Mouse (Mus musculus) urinary bladder, postnatal 4 days (tissue): ENCODE data around the gene Mlxipl.

Source experiments
- DNase-seq, 2 experiments: peaks; one replicate each; pipeline ENCODE4 v3.0.0; 2021 to 2022; ENCODE audit warnings: low spot score in 2 of 2

Mlxipl gene

DNA sequence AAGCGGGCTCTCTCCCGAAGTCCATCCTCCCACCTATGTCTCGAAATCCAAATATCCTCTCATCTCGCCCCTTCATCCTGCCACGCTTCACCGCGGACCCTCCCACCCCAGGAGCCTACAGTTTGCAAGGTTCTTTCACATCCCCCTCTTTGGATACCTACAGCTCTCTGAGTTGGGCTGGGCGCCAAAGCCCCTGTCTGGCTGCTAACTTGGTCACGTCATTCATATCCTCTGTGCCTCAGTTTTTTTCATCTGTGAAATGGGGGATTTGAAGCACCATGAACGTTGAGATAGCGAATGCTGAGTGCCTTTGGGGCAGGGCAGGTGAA, 11.2 kb upstream of the Mlxipl start:
- DNase-seq, result no peak

DNA sequence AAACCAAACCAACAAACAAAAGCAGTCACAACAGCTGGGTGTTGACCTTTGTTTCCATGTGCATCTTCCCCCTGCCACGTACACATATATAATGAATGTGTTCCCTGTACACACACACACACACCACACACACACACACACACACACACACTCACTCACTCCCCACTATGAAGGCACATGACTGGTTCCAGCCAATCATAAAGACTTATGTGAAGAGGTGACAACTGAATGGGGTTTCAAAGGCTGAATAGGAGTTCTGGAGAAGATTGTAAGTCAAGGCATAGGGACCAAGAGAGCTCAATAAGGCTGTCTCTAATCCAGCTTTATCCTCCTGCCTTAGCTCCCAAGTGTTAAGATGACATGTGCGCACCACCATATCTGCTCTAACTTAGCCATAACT, 10.1 kb upstream of the Mlxipl start:
- no peak for DNase-seq

DNA sequence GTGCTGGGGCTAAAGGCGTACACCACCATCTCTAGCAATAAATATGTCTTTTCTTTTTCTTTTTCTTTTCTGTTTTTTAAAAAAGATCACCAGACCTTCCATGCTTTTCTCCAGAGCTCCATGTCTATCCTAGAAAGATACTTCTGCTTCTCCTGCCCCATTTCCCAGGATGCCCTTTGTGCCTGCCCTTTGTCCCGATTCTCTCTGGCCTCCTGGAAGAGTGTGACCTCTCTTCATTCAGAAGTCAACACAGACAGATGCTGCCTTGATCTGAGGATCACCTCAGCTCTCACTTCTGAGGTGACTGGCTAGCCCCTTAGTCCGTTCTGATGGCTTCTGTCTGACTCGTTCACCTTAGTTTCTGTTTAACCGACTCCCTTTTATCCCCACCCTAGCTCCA, 9.2 kb upstream of the Mlxipl start:
- DNase-seq, result no peak

DNA sequence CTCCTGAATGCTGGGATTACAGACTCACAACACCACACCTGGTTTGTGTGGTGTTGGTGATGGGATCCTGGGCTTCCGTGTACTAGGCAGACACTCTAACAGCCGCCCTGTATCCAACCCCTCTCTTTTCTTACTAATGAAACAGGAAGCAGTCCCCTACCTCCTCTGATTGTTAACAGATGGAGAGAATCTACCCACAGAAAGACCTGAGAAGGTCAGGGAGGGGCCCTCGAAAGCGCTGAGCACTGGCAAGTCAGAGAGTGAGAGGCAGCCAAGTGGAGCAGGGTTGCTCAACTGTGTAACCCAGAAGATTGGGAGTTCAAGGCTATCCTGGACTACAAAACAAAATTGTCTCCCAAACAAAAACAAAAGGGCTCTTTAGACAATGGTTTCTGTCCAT, 2.8 kb upstream of the Mlxipl start:
- DNase-seq, result no peak

DNA sequence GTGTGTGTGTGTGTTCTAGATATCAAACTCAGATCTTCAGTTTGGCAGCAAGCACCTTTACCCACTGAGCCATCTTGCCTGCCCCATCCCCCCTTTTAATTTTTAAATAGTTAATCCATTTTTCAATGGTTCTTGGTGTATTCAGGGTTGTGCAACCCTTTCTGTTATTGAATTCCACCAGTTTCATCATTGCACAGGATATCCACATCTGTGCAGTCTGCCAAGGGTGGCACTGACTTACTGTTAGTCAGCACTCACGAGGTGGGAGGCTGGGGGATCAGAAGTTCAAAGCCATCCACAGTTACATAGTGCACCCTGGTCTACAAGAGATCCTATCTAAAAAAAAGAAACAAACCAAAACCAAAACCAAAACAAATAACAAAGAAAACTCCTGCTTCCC, 11.3 kb downstream of the Mlxipl start:
- DNase-seq, result no peak

DNA sequence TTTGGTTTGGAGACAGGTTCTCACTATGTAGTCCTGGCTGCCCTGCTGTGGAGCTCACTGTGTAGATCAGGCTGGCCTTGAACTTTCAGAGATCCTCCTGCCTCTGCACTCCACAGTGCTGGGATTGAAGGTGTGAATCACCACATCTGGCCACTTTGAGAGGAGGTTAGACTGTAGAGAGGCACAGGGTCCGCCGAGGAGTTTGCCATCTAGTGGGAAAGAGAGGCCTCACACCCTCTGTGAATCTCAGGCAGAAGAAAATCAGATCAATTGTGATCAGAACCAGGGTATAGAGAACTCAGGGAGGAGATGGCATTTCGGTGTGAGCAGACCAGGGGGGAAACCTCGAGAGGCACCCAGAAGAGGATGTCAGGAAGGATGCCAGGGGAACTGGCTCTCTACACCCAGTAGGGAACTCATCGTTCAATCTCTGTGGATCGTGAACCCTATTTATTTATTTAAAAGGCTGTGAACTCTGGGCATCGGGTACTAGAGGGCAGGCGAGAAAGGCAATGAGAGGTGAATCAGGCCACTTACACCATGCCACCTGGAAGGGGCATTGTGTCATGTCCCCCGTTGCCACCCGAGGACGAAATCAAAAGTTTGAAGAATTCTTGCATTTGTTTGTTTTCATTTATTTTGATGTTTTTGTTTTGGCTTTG, 14.4 kb downstream of the Mlxipl start:
- DNase-seq, result no peak

DNA sequence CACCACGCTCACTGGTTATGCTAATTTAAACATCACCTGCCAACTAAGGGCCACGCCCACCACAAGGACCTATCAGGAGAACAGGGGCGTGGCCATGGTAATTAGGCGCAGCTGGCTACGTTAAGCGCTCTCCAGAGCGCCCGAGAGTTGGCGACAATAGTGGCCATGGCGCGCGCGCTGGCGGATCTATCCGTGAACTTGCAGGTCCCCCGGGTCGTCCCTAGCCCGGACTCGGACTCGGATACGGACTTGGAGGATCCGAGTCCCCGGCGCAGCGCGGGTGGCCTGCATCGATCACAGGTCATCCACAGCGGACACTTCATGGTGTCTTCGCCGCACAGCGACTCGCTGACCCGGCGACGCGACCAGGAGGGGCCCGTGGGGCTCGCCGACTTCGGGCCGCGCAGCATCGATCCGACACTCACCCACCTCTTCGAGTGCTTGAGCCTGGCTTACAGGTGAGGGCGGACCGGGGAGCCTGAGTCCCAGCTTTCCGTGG, 17.1 kb downstream of the Mlxipl start:
- DNase-seq, result peak; percentile 59 to 78

DNA sequence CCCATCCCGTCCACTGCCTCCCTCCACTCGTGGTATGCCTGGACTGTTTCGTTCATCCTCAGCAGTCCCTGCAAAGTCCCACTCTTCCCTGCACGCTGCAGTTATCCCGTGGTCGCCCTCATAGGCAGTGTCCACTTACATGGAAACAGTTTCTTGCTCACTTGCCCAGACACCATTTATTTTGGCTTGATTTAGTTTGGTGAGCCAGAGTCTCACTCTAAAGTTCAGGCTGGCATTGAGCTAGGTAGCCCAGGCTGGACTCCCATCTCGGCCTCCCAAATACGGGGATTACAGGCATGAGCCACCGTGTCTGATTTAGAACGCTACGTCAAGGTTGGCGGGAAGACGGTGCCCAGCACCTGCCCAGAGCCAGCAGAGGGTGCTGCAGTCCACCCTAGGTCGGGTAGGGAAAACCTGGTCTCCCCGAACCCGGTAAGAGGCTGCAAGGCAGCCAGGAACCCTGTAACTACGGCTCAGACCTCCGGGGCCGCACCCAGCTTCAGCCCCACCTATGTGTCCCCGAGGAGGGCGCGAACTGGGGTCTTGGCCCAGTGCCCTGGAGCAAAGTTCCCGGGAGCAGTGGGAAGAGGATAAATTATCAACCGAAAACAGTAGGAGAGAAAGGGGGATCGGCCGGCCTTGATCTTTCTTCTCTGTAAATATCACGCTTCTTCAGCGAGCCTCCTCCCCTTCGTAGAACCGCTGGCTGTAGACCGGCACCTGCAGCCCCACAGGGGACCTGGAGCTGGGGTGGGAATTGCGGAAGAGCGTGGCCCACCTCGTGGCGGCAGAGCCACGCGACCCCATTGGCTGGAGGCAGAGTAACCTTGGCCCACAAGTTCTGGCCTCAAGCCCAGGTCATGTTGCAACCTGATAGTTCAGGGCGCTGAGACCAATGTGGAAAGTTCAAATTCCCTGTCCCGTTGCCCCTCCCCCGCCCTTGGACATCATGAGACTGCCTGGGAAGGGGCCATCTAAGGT, 18.1 kb downstream of the Mlxipl start:
- peak in 1 of 2 experiments; percentile 43 for DNase-seq

DNA sequence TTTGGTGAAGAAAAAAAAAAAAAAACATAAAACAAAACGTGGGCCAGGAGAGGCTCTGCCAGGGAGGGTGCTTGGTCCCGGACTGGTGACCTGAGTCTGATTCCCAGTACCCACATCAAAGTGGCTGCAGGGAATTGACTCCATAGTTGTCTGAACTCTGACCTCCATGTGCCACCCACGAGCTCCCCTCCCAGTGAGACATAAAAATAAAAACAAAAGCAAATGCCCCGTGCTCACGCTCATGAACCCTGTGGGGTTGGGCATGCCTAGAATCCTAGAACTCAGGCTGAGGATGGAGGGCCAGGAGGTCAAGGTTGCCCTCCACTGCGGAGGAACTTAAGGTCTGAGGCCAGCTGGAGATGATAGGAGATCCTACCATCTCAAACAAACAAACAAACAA, 19.3 kb downstream of the Mlxipl start:
- no peak for DNase-seq

DNA sequence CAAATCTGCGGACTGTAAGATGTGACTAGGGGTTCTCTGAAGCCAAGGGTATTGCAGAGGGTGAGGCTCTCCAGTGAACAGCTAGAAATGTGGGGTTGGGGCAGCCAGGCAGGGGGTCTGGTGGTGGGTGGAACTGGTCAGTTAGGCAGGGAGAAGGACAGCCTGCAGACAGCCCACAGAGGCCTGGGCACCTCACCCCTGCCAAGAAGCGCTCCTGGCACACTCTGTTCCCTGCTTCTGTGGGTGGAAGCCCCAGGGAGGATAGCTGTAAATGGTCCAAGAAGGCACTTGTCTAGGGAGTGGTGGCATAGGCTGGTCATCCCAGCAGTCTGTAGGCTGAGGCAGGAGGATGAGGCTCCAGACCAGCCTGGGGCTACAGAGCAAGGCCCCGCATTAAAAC, 19.7 kb downstream of the Mlxipl start:
- DNase-seq, result no peak

DNA sequence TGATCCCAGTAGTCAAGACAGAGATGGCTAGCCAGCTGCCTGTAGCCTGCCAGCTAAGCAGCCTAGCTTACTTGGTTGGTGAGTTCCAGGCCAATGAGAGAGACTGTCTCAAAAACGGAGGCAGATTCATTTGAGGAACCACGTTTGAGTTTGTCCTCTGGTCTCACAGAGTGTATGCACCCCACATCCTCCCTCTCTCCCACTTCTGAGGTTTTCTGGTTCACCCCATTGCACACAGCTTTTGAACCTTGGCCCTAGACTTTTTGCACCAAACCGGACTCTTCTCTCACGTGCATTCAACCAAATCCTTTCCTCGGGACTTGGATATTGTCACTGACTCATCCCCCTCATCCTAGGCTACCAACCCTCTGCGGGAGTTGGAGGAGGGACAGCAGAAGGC, 20.3 kb downstream of the Mlxipl start:
- no peak for DNase-seq

DNA sequence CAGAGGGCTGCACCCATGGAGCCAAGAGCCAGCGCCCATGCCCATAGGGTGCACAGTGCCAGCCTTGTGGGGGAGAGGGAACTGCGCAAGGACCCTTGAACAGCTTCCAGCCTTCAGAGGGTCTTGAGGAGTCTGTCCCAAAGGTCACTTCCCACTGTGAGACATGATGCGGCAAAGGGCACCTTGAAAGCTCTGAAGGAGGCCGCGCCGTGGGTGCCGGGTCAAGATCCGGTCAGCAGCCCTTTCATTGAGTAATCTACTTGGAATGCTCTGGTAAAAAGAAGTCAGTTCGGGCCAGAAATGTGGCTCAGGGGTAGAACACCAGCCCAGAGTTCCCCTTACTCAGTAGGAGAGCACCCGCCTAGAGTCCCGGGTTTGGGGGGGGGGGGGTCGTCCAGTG, 24.1 kb downstream of the Mlxipl start:
- no peak for DNase-seq

DNA sequence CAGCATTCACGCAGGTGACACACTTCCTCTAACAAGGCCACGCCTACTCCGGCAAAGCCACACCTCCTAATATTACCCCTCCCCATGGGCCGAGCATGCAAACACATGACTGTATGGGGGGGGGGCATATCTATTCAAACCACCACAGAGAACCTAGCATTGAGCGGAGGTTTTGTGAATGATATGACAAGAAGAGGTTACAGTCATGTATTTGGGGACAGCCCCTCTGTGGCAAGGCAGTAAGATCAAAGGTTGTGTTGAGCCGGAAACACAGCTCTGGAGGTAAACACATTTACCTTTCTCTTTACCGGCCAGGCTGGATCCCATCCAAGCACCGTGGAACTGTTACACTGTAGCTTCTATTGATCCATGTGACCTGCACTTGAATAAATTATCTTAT, 25.6 kb downstream of the Mlxipl start:
- no peak for DNase-seq

DNA sequence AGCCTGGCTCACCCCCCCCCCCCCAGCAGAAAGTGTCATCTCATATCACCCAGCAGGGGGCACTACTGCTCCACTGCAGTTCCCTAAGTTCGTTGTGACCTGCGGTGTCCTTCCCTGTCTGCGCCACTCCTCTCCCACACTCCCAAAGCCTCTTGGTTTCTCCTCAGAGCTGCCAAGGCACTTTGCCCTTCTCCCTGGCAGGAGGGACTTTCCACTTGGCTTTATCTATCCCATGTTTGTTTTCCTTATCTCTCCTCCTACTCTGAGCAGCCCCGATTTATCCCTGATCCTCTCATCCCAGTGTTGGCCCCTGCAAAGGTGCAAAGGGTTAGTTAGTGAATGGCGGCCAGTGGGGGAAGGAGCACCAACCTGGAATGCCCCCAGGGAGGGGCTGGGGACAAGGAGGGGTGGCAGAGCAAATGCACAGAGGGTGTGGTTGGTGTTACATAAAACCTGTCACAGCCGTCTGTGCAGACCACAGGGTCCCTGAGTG, 28.9 kb downstream of the Mlxipl start:
- DNase-seq, result peak in 1 of 2 experiments; percentile 32

DNA sequence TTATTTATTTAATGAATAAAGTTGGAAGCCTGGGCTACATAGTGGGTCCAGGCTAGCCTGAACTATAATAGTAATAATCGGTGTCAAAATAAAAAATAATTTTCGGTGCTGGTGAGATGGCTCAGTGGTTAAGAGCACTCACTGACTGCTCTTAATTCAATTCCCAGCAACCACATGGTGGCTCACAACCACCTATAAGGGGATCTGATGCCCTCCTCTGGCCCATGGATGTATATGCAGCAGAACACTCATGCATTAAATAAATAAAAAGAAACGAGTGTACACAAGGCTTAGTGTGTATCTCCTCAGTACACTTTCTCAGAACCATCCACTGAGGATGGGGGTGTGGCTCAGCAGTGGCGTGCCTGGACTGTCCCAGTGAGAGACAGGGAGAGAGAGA, 31.1 kb downstream of the Mlxipl start:
- no peak for DNase-seq

DNA sequence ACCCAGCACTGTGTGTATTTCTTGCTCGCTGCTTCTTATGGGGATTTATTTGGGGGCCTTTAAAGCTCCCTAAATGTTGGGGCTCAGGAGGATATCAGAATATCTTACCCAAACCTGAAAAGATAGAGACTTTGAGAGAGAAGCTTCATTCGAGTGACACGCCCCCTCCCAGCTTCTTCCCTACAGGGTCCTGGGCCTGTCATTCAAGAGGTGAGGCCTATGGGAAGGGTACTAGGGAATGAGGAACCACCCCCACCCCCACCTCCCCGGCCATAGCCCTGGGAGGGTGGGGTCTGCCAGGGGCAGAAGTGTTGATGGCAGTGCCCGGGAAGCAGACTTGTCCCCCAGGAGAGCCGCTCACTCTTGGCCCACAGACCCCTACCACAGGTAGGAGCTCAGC, 36.4 kb downstream of the Mlxipl start:
- no peak for DNase-seq

DNA sequence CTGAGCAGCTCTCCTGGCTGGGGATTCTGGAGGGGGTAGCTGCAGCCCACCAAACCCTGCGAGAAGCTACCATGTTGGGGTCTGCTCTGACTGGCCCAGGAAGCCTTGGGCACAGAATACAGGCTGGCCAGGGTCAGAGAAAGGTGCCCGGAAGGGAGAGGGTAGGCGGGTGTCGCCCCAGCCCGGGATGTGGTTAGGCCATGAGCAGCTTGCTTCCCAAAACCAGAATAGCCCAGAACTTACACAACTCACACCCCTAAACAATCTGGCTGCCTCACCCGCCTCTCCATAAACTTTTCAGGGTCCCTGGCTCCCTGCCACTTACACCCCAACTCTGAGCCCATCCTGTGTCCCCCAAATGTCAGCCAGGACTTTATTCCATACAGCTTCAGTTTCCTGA, 38.0 kb downstream of the Mlxipl start:
- no peak for DNase-seq

DNA sequence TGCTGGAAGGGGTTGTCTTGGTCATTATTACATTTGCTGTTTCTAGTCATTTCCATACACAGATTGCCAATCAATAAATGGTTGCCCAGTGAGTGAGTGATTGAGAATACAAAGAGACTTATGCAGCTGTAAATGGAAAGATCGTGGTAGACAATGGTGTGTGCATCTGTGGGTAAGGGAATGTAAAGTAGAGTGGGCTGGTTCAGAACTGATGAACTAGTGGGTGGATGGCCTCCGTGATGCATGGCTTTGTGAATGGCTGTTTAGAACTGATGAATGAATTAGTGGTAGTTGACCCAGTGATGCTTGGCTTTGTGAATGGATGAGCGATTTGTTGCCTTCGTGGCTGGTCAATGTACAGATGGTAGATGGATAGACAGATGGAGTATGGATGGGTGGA, 40.1 kb downstream of the Mlxipl start:
- DNase-seq, result no peak

DNA sequence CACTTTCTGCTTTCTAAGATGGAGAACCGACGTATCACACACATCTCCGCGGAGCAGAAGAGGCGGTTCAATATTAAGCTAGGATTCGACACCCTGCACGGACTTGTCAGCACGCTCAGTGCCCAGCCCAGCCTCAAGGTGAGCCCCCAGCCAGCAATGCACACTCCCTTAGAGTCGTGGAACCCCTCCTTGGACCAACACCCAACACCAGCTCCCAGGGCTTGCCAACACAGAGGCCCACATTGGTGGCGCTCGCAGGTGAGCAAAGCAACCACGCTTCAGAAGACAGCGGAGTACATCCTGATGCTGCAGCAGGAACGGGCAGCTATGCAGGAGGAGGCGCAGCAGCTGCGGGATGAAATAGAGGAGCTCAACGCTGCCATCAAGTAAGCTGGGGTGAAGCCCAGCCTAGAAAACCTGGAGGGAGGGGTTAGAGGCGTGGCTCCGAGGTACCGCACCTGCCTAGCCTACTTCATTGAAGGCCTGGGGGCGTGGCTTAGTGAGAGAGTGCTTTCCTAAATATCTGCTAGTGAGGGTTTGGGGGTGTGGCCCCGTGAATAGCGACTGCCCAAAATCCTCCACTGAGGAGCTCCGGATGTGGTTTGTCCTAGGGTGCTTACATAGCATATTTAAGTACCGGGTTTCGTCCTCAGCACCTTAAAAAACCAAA, 44.2 kb downstream of the Mlxipl start:
- no peak for DNase-seq

DNA sequence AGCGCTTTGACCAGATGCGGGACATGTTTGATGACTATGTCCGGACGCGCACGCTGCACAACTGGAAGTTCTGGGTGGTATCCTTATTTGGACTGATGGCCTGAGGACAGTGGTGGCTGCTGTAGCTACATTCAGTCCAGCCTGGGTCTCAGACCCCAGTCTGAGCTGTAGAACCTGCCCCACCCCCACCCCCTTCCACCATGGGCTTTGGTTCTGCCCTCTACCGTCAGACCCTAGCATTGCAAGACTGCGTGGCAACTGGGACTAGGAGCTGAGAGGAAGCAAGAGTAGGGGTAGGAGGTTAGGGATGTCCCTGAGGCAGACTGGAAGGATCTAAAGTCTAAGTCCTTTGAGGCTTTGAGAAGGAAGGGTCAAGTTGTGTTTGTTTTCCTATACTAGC, 44.8 kb downstream of the Mlxipl start:
- no peak for DNase-seq

DNA sequence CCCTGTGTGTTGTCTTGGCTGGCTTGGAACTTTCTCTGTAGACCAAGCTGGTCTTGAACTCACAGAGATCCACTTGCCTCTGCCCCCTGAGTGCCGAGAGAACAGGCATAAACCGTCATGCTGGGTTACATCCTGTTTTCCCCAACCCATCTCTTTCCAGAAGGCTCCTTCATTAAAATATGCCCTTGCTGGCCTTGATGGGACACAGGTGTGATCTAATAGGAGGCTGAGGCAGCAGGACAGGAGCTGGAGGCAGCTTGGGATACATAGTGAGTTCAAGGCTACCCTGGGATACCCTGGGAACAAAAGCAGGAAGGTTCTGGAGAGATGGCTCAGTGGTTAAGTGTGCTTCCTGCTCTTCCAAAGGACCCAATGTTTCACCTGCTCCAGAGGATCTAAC, 50.2 kb downstream of the Mlxipl start:
- no peak for DNase-seq

DNA sequence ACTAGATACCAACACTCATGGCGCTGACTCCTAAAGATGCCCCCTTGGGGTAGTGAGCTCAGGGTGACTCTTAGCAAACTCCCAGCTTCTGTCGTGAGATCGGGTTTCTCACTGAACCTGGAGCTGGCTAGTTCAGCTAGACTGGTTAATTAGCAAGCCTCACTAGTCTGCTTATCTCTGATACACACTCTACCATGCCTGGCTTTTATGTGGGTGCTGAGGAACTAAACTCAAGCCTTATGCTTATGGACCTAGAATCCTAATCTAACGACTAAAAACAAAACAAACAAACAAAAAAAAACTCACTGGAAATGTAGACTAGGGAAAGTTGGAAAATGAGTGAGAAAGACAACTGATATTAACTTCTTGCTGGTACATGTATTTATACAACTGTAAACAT, 54.8 kb downstream of the Mlxipl start:
- no peak for DNase-seq
